Mouse (Mus musculus) midbrain, postnatal 0 days (tissue): Measurements from ENCODE around the gene Gpr68. TPM values are rescaled to one million over a fixed set of nuclear protein-coding genes. Genes with fewer than 3 reads are reported as not detected.

Experiments
- ATAC-seq: fragments of 200-750 bp; cut with Nextera tagmentation; 2 replicates; pipeline ENCODE4 v1.8.0; 2017; ENCODE audit warnings: moderate number of reproducible peaks, mild to moderate bottlenecking, moderate TSS enrichment, moderate library complexity; ENCODE audit not compliant: low FRiP score
- DNase-seq: peaks from one replicate; pipeline ENCODE4 v3.0.0-alpha.2; 2015; ENCODE audit warnings: low spot score
- H3K27ac ChIP-seq: fragments of 300-500 bp; sonication (generic); 2 replicates; pipeline ENCODE4 v1.5.1; 2014; ENCODE audit warnings: low read depth, mild to moderate bottlenecking, low read length, mixed read lengths
- H3K27me3 ChIP-seq: fragments of 300-500 bp; sonication (generic); 2 replicates; pipeline ENCODE4 v1.6.1; 2014; ENCODE audit warnings: low read length, control low read depth, mixed read lengths; ENCODE audit not compliant: insufficient read depth
- H3K36me3 ChIP-seq: fragments of 300-500 bp; sonication (generic); 2 replicates; pipeline ENCODE4 v1.6.1; 2014; ENCODE audit warnings: low read length, control low read depth, mixed read lengths; ENCODE audit not compliant: insufficient read depth
- H3K4me1 ChIP-seq: fragments of 300-500 bp; sonication (generic); 2 replicates; pipeline ENCODE4 v1.6.1; 2014; ENCODE audit warnings: mild to moderate bottlenecking, control low read depth, antibody characterized with exemption, low read length, mixed read lengths; ENCODE audit not compliant: insufficient read depth
- H3K4me2 ChIP-seq: fragments of 300-500 bp; sonication (generic); 2 replicates; pipeline ENCODE4 v1.6.1; 2014; ENCODE audit warnings: low read depth, mild to moderate bottlenecking, low read length, mixed read lengths; ENCODE audit not compliant: poor library complexity, severe bottlenecking
- H3K4me3 ChIP-seq: fragments of 300-500 bp; sonication (generic); 2 replicates; pipeline ENCODE4 v1.5.1; 2014; ENCODE audit warnings: low read depth, mild to moderate bottlenecking, low read length, moderate library complexity
- H3K9ac ChIP-seq: fragments of 300-500 bp; sonication (generic); replicated peaks from 2 replicates; pipeline ENCODE4 v1.6.1; 2014; ENCODE audit warnings: mild to moderate bottlenecking, low read length, moderate library complexity, mixed read lengths; ENCODE audit not compliant: poor library complexity, severe bottlenecking
- H3K9me3 ChIP-seq: fragments of 300-500 bp; sonication (generic); 2 replicates; pipeline ENCODE4 v1.6.1; 2016; ENCODE audit warnings: low read length, control low read depth
- CTCF ChIP-seq: IDR thresholded peaks from 2 replicates; pipeline ENCODE4 v1.5.1; 2016; ENCODE audit warnings: antibody characterized with exemption, mild to moderate bottlenecking
- WGBS: fragments of 180-500 bp; shearing (Covaris S2); extraction: QIAGEN DNeasy Blood & Tissue Kit; methylation state at CpG from one replicate; pipeline ENCODE4 v1.1.7; 2014; 5-methylcytosine and 5-hydroxymethylcytosine counted together
- polyA plus RNA-seq: library from polyadenylated mRNA; unstranded; fragments of >200 nt; fragmentation: Nextera tagmentation; extraction: Ambion mirVana; gene quantifications from 2 replicates; pipeline ENCODE4 v1.2.1, GENCODE M21; 2015
- total RNA-seq: library from RNA; depleted of rRNA; stranded (reverse); fragments of >200 nt; gene quantifications from 2 replicates; pipeline ENCODE4 v1.2.3, GENCODE M21; 2014

Gene Gpr68
- total and polyA plus RNA-seq, 2 experiments from 2014 or later: 6.2 to 28.4 TPM

- H3K27me3 ChIP-seq: no peaks in the 10 kb centered on the region
- ATAC-seq: no peak
- peaks cover 59% of the 10 kb centered on the region for H3K36me3 ChIP-seq
- no peaks in the 10 kb centered on the region for H3K9me3 ChIP-seq
- no peak overlapping the region for H3K9ac ChIP-seq
- no peak for TF ChIP-seq CTCF
- no peaks in the 10 kb centered on the region for H3K4me1 ChIP-seq
- H3K27ac ChIP-seq: no peak overlapping the region
- no peak overlapping the region for H3K4me2 ChIP-seq
- 85% methylated on average over 4 of the region's 4 CpGs for WGBS
- no peak overlapping the region for H3K4me3 ChIP-seq
- DNase-seq: no peak
Observed at GRCm38 (mm10) chr12:100943146-100943545, 35.1 kb upstream of the Gpr68 start.

DNA sequence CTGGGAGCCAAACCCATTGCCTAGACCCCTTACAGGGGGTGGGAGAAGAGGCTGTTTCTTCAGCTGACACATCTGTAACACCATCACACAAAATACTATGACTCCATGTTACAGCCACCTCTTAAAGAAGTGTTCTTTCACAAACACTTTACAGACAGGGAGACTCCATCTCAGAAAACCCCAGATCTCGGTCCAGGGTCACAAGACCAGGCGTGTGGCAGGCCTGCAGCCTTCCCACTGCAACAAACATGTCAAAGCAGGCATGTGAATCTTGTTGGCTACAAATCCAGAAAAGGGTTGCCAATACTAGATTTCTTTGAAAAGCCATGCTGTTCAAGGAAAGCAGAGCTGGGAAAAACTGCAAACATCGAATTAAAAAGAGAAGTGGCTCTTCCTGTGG lies 33.4 kb upstream of the Gpr68 start:
- no peak overlapping the region for H3K4me2 ChIP-seq

DNA sequence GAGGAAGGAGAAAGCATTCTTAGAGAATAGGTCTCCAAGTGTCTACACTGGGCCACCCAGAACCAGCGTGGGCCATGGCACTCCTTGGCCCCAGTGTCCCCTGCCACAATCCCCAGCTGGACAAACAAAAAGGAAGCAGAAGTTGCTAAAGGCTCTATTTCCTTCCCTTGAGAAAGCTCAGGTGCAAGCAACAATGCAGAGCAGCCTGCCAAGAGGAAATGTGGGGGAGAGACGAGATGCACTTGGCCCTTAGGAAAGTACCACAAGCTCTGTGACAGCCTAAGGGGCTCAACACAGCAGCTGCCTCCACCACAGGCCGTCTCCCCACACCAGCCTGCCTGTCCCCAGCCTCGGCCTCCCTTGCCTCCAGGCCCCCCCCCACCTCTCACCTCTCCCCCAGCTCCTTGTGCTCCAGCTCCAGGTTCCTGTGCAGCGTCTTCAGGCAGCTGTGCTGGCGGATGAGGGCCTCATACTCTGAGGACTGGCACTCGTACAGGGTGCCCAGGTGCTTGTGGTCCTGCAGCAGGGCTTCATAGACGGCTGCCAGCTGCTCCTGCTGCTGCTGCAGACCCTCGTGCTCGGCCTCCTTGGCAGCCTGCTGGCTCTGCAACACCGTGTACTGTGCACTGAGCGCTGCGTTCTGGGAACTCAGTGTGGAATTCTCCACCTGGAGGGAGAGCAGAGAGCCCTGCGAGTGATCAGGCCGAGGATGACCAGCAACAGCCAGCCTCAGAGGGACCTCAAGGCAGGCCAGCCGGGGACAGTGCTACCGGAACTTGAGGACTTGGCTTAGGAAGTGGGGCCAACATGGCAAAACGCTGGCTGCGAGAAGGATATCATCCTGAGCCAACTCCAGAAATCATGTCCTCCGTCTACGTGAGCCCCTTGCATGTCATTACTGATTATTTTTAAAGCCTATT lies 29.7 kb upstream of the Gpr68 start:
- ATAC-seq: no peak
- no peaks in the 10 kb centered on the region for H3K4me1 ChIP-seq
- no peak overlapping the region for H3K27ac ChIP-seq
- H3K27me3 ChIP-seq: no peaks in the 10 kb centered on the region
- no peak overlapping the region for H3K4me2 ChIP-seq
- DNase-seq: peak; percentile 28
- H3K9me3 ChIP-seq: no peaks in the 10 kb centered on the region
- TF ChIP-seq CTCF: no peak
- H3K4me3 ChIP-seq: no peak overlapping the region
- no peak overlapping the region for H3K9ac ChIP-seq
- peaks cover 30% of the 10 kb centered on the region for H3K36me3 ChIP-seq
- 74% methylated on average over 21 of the region's 21 CpGs for WGBS

More for the DNA sequence above, 33.4 kb upstream of the Gpr68 start:
- no peaks in the 10 kb centered on the region for H3K4me1 ChIP-seq
- WGBS: 94% methylated on average over 3 of the region's 3 CpGs
- no peak for TF ChIP-seq CTCF
- H3K27ac ChIP-seq: no peak overlapping the region
- H3K4me3 ChIP-seq: no peak overlapping the region
- no peaks in the 10 kb centered on the region for H3K9me3 ChIP-seq
- no peaks in the 10 kb centered on the region for H3K27me3 ChIP-seq
- no peak for DNase-seq
- H3K36me3 ChIP-seq: peaks cover 44% of the 10 kb centered on the region
- no peak for ATAC-seq
- no peak overlapping the region for H3K9ac ChIP-seq

DNA sequence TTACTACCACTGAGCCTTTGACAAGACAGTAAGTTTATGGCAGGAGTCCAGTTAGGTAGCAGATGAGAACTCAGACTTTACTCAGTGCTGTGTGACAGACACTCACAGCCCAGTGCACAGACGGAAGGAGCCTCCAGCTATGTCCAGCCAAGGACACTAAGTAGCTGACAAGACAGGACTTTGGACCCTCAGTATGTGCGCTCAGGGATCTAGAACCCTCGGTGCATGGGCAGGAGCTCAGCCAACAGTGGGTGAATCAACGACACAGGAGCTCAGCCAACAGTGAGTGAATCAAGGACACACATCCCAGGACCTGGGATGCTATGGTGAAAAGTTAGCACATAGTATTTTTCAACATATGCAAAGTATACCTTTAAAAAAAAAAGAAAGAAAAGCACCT lies 28.7 kb upstream of the Gpr68 start:
- Histone ChIP-seq H3K4me3 (no peak overlapping the region), H3K27me3 (no peaks in the 10 kb centered on the region), H3K4me2 (no peak overlapping the region), H3K4me1 (no peaks in the 10 kb centered on the region), H3K27ac (no peak overlapping the region), H3K9ac (no peak overlapping the region), H3K36me3 (peaks cover 30% of the 10 kb centered on the region), H3K9me3 (no peaks in the 10 kb centered on the region)
- no peak for ATAC-seq
- TF ChIP-seq CTCF: no peak
- WGBS: 89% methylated on average over 4 of the region's 4 CpGs
- no peak for DNase-seq

GRCm38 (mm10) chr12:100936116-100936515 lies 28.1 kb upstream of the Gpr68 start:
- Histone ChIP-seq H3K4me2 (no peak overlapping the region), H3K27me3 (no peaks in the 10 kb centered on the region), H3K9ac (no peak overlapping the region), H3K9me3 (no peaks in the 10 kb centered on the region), H3K4me3 (no peak overlapping the region), H3K4me1 (no peaks in the 10 kb centered on the region), H3K36me3 (peaks cover 26% of the 10 kb centered on the region), H3K27ac (no peak overlapping the region)
- ATAC-seq (peak; percentile 57), DNase-seq (peak; percentile 80)
- TF ChIP-seq CTCF: peak; percentile 88
- 9% methylated on average over 2 of the region's 2 CpGs for WGBS

DNA sequence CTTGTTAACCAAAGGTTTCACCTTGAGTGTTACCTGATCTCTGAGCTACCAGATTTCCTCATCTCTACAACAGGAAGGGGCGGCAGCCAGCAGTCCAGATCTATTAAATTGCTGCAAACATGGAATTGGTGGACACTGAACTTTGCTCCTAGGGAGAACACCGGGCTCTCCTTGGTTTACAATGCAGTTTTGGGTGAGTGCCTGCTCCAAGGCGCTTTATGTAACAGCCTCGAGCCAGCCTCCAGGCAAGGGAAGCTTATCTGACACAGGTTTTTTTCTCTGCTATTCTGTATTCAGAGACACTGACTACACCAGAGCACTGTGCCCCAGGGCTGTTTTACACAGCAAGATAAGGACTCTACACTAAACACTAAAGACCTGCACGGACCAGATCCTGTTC lies 26.8 kb upstream of the Gpr68 start:
- no peak overlapping the region for H3K9ac ChIP-seq
- H3K27ac ChIP-seq: no peak overlapping the region
- no peak overlapping the region for H3K4me3 ChIP-seq
- H3K36me3 ChIP-seq: peaks cover 22% of the 10 kb centered on the region
- 87% methylated on average over 5 of the region's 5 CpGs for WGBS
- H3K9me3 ChIP-seq: no peaks in the 10 kb centered on the region
- no peak overlapping the region for H3K4me2 ChIP-seq
- DNase-seq (no peak), ATAC-seq (no peak)
- H3K27me3 ChIP-seq: no peaks in the 10 kb centered on the region
- no peak for TF ChIP-seq CTCF
- no peaks in the 10 kb centered on the region for H3K4me1 ChIP-seq
